Mouse (Mus musculus) midbrain, embryonic 14.5 days (tissue): ENCODE measurements around the gene Ttc22. TPM values are rescaled to one million over a fixed set of nuclear protein-coding genes. Genes with fewer than 3 reads are reported as not detected.
A peak's percentile ranks its signal among the peaks of the same experiment; 100 is the strongest.

Experiments used
- ATAC-seq: fragments of 200-750 bp; cut with Nextera tagmentation; 2 replicates; pipeline ENCODE4 v1.8.0; 2017; ENCODE audit warnings: moderate number of reproducible peaks, moderate library complexity; ENCODE audit not compliant: low FRiP score, low TSS enrichment
- DNase-seq: peaks from one replicate; pipeline ENCODE4 v3.0.0-alpha.2; 2015
- H3K27ac ChIP-seq: fragments of 300-500 bp; sonication (generic); replicated peaks from 2 replicates; pipeline ENCODE4 v1.5.1; 2014; ENCODE audit warnings: mild to moderate bottlenecking, low read depth, low read length, moderate library complexity
- H3K27me3 ChIP-seq: fragments of 300-500 bp; sonication (generic); 2 replicates; pipeline ENCODE4 v1.6.1; 2014; ENCODE audit warnings: low read length, control low read depth, mixed read lengths; ENCODE audit not compliant: control insufficient read depth, insufficient read depth
- H3K36me3 ChIP-seq: fragments of 300-500 bp; sonication (generic); 2 replicates; pipeline ENCODE4 v1.6.1; 2014; ENCODE audit warnings: low read length, control low read depth; ENCODE audit not compliant: control insufficient read depth, insufficient read depth
- H3K4me1 ChIP-seq: fragments of 300-500 bp; sonication (generic); 2 replicates; pipeline ENCODE4 v1.6.1; 2014; ENCODE audit warnings: mild to moderate bottlenecking, antibody characterized with exemption, low read length, control low read depth; ENCODE audit not compliant: control insufficient read depth, insufficient read depth
- H3K4me2 ChIP-seq: fragments of 300-500 bp; sonication (generic); 2 replicates; pipeline ENCODE4 v1.6.1; 2014; ENCODE audit warnings: mild to moderate bottlenecking, low read length, moderate library complexity
- H3K4me3 ChIP-seq: fragments of 300-500 bp; sonication (generic); replicated peaks from 2 replicates; pipeline ENCODE4 v1.5.1; 2014; ENCODE audit warnings: low read depth, low read length
- H3K9ac ChIP-seq: fragments of 300-500 bp; sonication (generic); replicated peaks from 2 replicates; pipeline ENCODE4 v1.6.1; 2014; ENCODE audit warnings: mild to moderate bottlenecking, low read length, moderate library complexity
- H3K9me3 ChIP-seq: fragments of 300-500 bp; sonication (generic); 2 replicates; pipeline ENCODE4 v1.6.1; 2016; ENCODE audit warnings: low read length, control low read depth, mixed read lengths; ENCODE audit not compliant: control insufficient read depth
- WGBS: fragments of 180-500 bp; shearing (Covaris S2); extraction: QIAGEN DNeasy Blood & Tissue Kit; methylation state at CpG from one replicate; pipeline ENCODE4 v1.1.7; 2014; 5-methylcytosine and 5-hydroxymethylcytosine counted together
- polyA plus RNA-seq: library from polyadenylated mRNA; unstranded; fragments of >200 nt; fragmentation: Nextera tagmentation; extraction: Ambion mirVana; gene quantifications from 2 replicates; pipeline ENCODE4 v1.2.1, GENCODE M21; 2014

Gene Ttc22
- polyA plus RNA-seq, 1 experiment from 2014 or later: 3.3 TPM

DNA sequence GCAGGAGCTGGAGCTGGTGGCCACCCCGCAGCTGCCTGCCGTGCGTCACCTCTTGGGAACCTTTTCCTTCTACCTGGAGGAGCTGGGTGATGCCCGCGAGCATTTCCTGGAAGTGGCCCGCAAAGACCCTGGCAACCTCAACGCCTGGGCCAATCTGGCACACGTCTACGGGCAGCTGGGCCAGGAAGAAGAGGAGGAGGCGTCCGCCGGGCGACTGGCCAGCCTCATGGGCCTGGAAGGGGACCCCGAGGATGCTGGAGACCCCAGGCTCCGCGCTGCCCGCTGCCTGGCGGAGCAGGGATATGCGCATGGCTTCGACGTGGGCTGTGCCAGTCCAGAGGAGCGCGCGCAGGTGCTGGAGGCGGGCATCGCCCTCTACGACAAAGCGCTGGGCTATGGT, 480 bp downstream of the Ttc22 start:
- Histone ChIP-seq H3K4me3 (no peak overlapping the region; the same call in 1 of the 2 replicates), H3K4me1 (no peaks in the 10 kb centered on the region), H3K36me3 (no peaks in the 10 kb centered on the region), H3K4me2 (no peak overlapping the region), H3K9me3 (no peaks in the 10 kb centered on the region), H3K27me3 (peaks cover 12% of the 10 kb centered on the region), H3K27ac (0 out of 2 replicates have a peak overlapping the region, but pooled peaks have one; percentile 3), H3K9ac (no peak overlapping the region)
- DNase-seq (no peak), ATAC-seq (no peak)
- WGBS: 35% methylated on average over 28 of the region's 28 CpGs

DNA sequence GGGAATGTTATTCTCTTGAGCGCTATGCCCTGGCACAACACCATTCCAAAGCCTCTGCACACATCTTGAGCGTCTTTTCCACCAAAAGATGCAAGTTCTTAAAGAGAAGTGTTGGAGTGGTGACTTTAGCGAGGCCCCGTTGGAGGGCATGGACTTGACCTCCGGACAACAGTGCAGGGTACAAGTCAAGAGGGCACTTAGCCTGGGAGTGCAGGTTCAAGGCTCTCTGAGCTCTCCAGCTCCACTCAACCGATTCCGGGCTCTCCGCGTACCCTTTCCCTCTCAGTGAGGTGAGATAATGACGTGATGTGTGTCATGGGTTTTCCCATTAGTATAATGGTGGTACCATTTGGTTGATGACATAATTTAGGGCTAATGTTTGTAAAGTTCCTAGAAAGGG, 2.0 kb downstream of the Ttc22 start:
- Histone ChIP-seq H3K4me3 (no peak overlapping the region), H3K36me3 (no peaks in the 10 kb centered on the region), H3K27ac (no peak overlapping the region), H3K4me1 (no peaks in the 10 kb centered on the region), H3K9me3 (no peaks in the 10 kb centered on the region), H3K9ac (no peak overlapping the region), H3K27me3 (peaks cover 12% of the 10 kb centered on the region), H3K4me2 (no peak overlapping the region)
- DNase-seq: no peak
- ATAC-seq: no peak
- 89% methylated on average over 10 of the region's 10 CpGs for WGBS

DNA sequence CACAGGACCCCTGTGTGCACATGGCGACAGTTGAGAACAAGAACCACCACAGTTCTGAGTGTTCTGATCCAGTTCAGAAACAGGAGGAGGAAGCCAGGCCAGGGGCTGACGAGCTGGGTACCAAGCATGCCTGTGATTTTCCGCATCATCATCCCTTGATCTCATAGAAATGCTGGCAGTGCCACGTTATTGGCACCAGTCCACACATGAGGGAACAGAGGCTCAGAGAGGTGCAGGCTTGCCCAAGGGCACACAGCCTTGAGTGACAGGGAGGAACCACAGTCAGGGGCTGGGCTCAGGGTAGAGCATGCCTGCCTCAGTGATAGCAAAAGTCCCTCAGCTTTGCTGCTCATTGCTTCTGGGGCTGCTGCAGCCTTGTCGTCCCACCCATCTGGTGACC, 5.6 kb downstream of the Ttc22 start:
- Histone ChIP-seq H3K36me3 (no peaks in the 10 kb centered on the region), H3K27ac (no peak overlapping the region), H3K4me1 (peaks cover 25% of the 10 kb centered on the region), H3K27me3 (peaks cover under 1% of the 10 kb centered on the region; the same call in 1 of the 2 replicates), H3K9me3 (no peaks in the 10 kb centered on the region), H3K4me3 (no peak overlapping the region), H3K4me2 (no peak overlapping the region), H3K9ac (no peak overlapping the region)
- no peak for ATAC-seq
- WGBS: 79% methylated on average over 5 of the region's 5 CpGs
- no peak for DNase-seq

DNA sequence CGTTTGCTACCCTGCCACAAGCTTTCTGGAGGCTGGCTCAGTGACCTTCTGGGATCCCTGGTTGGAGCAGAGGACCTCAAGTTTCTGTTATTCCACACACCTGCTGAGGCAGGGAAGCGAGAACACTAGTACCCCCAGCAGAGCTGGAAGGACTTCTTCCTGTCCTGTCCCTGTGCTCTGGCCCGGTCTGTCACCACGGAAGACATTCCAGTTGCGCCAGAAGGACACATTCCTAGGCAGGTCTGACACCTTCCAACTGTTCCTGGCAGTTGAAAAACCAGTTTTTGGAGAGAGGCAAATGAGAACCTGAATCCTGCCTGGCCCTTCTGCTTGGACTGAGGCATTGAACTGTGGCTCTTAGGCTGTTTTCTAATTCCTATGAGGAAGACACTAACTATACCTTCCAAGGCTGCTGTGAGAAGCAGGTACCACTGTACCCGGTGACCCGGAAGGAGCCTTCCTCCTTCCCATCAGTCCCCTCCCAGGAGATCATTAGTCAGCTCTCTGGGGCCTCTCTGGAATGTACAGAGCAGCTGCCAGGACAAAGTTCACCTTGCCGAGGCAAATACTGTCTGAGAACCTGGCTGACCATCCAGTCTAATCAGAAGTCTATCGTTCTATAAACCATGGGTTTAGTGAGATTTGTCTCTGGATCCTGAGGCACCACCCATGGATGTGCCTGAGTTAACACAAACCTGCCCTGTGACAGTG, 6.6 kb downstream of the Ttc22 start:
- Histone ChIP-seq H3K4me2 (no peak overlapping the region), H3K4me1 (peaks cover 34% of the 10 kb centered on the region), H3K27me3 (no peaks in the 10 kb centered on the region), H3K9ac (no peak overlapping the region), H3K9me3 (no peaks in the 10 kb centered on the region), H3K4me3 (no peak overlapping the region), H3K36me3 (no peaks in the 10 kb centered on the region), H3K27ac (no peak overlapping the region)
- DNase-seq: no peak
- WGBS: 72% methylated on average over 9 of the region's 9 CpGs
- no peak for ATAC-seq

DNA sequence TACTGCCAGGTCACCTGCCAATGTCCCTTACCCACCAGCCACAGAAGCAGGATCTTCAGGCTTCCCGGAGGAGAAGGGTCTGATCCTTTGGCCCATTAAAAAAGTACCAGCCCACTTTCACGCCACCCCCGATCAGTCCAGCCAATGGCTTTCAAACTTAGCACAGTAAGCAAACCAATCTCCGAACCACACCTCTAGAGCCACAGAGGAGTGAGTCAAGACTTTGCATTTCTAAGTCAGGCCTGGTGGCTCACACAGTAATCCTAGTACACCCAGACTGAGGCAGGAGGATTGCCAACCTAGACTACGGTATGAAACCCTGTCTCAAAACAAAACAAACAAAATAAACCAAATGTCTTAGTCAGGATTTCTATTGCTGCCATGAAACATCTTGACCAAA, 7.1 kb downstream of the Ttc22 start:
- WGBS: 78% methylated on average over 5 of the region's 5 CpGs
- ATAC-seq (no peak), DNase-seq (no peak)
- Histone ChIP-seq H3K9me3 (no peaks in the 10 kb centered on the region), H3K4me2 (no peak overlapping the region), H3K4me3 (no peak overlapping the region), H3K36me3 (no peaks in the 10 kb centered on the region), H3K27me3 (no peaks in the 10 kb centered on the region), H3K27ac (no peak overlapping the region), H3K4me1 (peaks cover 39% of the 10 kb centered on the region), H3K9ac (no peak overlapping the region)

DNA sequence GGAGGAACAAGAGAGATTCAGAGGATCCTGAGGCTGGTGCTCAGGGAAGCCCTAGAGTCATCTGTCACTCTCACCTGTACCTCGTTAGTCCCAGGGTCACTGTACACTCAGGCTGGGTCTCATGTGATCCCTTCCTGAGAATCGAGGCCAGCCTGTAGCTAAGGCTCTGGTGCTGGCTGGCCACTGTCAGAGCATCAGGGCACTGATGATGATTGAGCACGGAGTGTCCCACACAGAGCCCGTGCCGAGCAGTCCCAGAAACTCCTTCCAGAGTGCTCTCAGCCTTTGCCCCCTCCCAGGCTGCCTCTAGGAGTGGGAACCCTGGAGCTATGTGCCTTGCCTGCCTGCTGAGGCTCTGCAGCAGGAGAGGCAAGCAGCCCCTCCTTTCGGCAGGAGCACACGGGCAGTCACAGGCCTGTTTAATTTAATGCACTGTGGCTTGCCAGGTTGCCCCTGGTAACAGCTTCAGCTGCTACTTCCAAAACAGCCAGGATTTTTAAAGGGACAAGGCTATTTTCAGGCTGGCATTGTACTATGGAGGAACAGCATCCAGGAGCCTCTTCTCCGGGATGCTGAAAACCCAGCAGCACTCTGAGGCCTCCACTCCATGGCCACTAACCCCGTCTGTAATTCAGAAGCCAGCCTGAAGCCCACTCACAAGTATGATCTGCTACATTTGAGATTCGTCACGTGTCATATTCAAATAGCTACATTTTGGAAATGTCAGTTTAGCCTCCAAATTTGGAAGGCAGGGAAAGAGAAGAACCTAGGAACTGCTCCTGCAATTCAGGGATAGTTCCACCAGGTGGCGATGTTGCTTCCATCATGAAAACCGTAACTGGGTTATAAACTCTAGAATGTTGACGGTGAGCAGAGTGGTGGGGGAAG, 8.3 kb downstream of the Ttc22 start:
- Histone ChIP-seq H3K4me1 (peaks cover 43% of the 10 kb centered on the region), H3K4me2 (peak overlapping the region; percentile 30), H3K4me3 (no peak overlapping the region), H3K27me3 (no peaks in the 10 kb centered on the region), H3K36me3 (no peaks in the 10 kb centered on the region), H3K27ac (peak overlapping the region; percentile 79), H3K9ac (peak overlapping the region; percentile 12; the same call in 1 of the 2 replicates), H3K9me3 (no peaks in the 10 kb centered on the region)
- WGBS: 19% methylated on average over 14 of the region's 14 CpGs
- DNase-seq (peak; percentile 87), ATAC-seq (peak; percentile 65)

DNA sequence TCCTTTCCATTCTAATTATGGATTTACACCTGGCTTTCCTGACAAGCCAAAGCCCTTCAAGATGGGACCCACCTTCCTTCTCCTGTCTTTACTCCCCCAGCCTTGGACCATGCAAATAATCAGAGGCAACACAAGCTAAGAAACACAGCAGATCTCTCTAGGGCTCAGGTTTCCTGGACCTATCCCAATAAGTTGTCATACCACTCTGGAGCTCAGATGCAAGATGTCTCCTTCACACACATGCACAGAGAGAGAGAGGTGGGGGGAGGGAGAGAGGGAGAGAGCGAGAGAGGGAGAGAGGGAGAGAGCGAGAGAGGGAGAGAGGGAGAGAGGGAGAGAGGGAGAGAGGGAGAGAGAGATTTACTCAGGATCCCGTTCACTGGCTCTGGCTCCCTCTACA, 10.1 kb downstream of the Ttc22 start:
- Histone ChIP-seq H3K4me3 (no peak overlapping the region), H3K9me3 (no peaks in the 10 kb centered on the region), H3K4me1 (peaks cover 43% of the 10 kb centered on the region), H3K27me3 (no peaks in the 10 kb centered on the region), H3K27ac (0 out of 2 replicates have a peak overlapping the region, but pooled peaks have one; percentile 90), H3K9ac (no peak overlapping the region), H3K4me2 (no peak overlapping the region), H3K36me3 (no peaks in the 10 kb centered on the region)
- 55% methylated on average over 1 of the region's 3 CpGs for WGBS
- no peak for ATAC-seq
- no peak for DNase-seq

DNA sequence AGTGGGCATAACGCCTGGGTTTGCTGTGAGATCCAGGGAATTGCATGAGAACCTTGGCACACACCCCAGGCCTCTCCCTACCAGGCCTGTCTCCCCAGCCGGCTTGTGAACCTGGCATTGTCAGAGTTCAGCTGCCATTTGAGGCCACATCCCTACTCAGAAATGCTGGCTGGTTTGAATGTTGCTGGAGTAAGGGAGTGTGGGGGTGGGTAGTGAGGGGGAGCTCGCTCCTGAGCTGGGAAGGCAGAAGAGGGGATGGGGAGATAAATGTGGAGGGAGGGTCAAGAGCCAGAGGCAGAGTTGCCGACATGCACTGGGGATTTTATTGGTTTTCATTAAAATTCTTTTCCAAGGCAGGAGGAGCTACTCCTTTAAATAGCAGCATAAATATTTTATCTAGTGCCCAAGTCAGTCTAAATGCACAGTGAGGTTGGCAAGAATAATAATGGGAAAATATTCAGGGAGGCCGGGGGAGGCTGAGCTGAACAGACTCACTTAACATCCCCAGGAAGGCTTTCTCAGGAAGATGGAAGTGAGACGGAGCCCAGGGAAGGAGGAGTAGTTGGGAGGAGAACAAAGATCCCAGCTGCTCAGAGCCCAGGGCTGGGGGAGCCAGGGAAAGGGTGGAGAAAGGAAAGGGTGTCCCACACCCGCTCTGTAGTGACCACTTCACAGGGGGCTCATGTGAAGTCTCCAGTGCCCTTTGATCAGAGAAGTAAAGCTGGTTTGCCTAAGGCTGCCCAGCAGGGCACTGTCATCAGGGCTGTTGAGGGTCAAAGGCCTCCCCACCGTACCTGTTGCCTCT, 11.3 kb downstream of the Ttc22 start:
- WGBS: 35% methylated on average over 8 of the region's 8 CpGs
- peak; percentile 64 for DNase-seq
- no peaks in the 10 kb centered on the region for H3K9me3 ChIP-seq
- H3K9ac ChIP-seq: no peak overlapping the region
- peak overlapping the region; percentile 90 for H3K27ac ChIP-seq
- no peak overlapping the region for H3K4me3 ChIP-seq
- peaks cover 43% of the 10 kb centered on the region for H3K4me1 ChIP-seq
- no peaks in the 10 kb centered on the region for H3K36me3 ChIP-seq
- ATAC-seq: peak; percentile 54; the same call in 1 of the 2 replicates
- no peaks in the 10 kb centered on the region for H3K27me3 ChIP-seq
- H3K4me2 ChIP-seq: peak overlapping the region; percentile 29
